Mouse (Mus musculus): ENCODE results near the gene Otog.

DNA sequence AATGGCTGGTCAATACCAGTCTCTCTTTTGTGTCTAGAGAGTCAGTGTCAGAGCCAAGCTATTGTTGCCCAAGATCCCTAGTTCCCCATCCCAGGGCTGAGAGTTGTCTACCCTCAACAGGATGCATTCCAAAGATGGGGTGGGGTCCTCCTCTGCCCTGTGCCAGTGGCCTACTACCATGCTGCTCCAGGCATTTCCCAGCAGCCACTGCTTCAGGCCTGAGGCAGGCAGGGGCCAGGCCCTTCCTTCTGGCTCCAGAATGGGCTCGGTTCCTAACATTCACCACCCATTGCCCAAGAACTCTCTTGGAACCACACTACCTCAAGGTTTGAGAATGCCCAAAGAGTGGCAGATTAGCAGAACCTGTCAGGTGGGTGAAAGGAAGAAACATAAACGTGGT lies 112.0 kb downstream of the Otog start:
- TF ChIP-seq POLR2A (IDR thresholded peaks at IDR 0.05; ENCODE audit: insufficient read depth, low read depth, low read length) = no peak
- TF ChIP-seq CTCF (IDR thresholded peaks at IDR 0.05) = no peak
